Mouse (Mus musculus): ENCODE measurements around the gene Nup107.
"Not testable (repeated sequence)": the region's sequence is repeated elsewhere in the genome, so short reads cannot be mapped to it uniquely, and the experiment has no call there.

Nup107 gene

GRCm38 (mm10) chr10:117738140-117738921 lies 54.2 kb downstream of the Nup107 start:
- peak; percentile 54 for DNase-seq (ENCODE audit: low read depth, low spot score)

GRCm38 (mm10) chr10:117737498-117737897 lies 55.0 kb downstream of the Nup107 start:
- DNase-seq (ENCODE audit: low read depth, low spot score) = not testable (repeated sequence)

GRCm38 (mm10) chr10:117737075-117737474 lies 55.4 kb downstream of the Nup107 start:
- no peak for DNase-seq (ENCODE audit: low read depth, low spot score)

- DNase-seq (ENCODE audit: low read depth, low spot score) = no peak
These were observed 55.9 kb downstream of the Nup107 start for GRCm38 (mm10) chr10:117736573-117736972.

- not testable (repeated sequence) for DNase-seq (ENCODE audit: low read depth, low spot score)
These were observed 57.1 kb downstream of the Nup107 start for GRCm38 (mm10) chr10:117735396-117735795.

GRCm38 (mm10) chr10:117734104-117734852 lies 58.2 kb downstream of the Nup107 start:
- not testable (repeated sequence) for DNase-seq (ENCODE audit: low read depth, low spot score)

GRCm38 (mm10) chr10:117733626-117734025 lies 58.9 kb downstream of the Nup107 start:
- DNase-seq (ENCODE audit: low read depth, low spot score) = not testable (repeated sequence)

- no peak for DNase-seq (ENCODE audit: low read depth, low spot score)
These were observed 59.4 kb downstream of the Nup107 start for GRCm38 (mm10) chr10:117732962-117733592.

GRCm38 (mm10) chr10:117732184-117732583 lies 60.3 kb downstream of the Nup107 start:
- no peak for DNase-seq (ENCODE audit: low read depth, low spot score)

- peak; percentile 65 for DNase-seq (ENCODE audit: low read depth, low spot score)
These were observed 61.0 kb downstream of the Nup107 start for GRCm38 (mm10) chr10:117731244-117732101.

GRCm38 (mm10) chr10:117730637-117731203 lies 61.8 kb downstream of the Nup107 start:
- no peak for DNase-seq (ENCODE audit: low read depth, low spot score)

GRCm38 (mm10) chr10:117730140-117730539 lies 62.4 kb downstream of the Nup107 start:
- DNase-seq (ENCODE audit: low read depth, low spot score) = no peak

- no peak for DNase-seq (ENCODE audit: low read depth, low spot score)
These were observed 63.2 kb downstream of the Nup107 start for GRCm38 (mm10) chr10:117729139-117729814.

- DNase-seq (ENCODE audit: low read depth, low spot score) = no peak
These were observed 63.9 kb downstream of the Nup107 start for GRCm38 (mm10) chr10:117728574-117728973.

- no peak for DNase-seq (ENCODE audit: low read depth, low spot score)
These were observed 64.9 kb downstream of the Nup107 start for GRCm38 (mm10) chr10:117727518-117728110.

- DNase-seq (ENCODE audit: low read depth, low spot score) = no peak
These were observed 65.6 kb downstream of the Nup107 start for GRCm38 (mm10) chr10:117726888-117727385.

GRCm38 (mm10) chr10:117726350-117726749 lies 66.2 kb downstream of the Nup107 start:
- DNase-seq (ENCODE audit: low read depth, low spot score) = no peak

- no peak for DNase-seq (ENCODE audit: low read depth, low spot score)
These were observed 66.8 kb downstream of the Nup107 start for GRCm38 (mm10) chr10:117725671-117726070.

GRCm38 (mm10) chr10:117724804-117725361 lies 67.6 kb downstream of the Nup107 start:
- DNase-seq (ENCODE audit: low read depth, low spot score) = no peak
